Mouse (Mus musculus): ENCODE measurements around the gene Syt17. TPM values are rescaled to one million over a fixed set of nuclear protein-coding genes. Genes with fewer than 3 reads are reported as not detected.

Gene Syt17
- polyA plus RNA-seq (2015; fragmentation: Illumina TruSeq; extraction: RNeasy Lipid Tissue Mini Kit (QIAGEN cat#74804); ENCODE audit: insufficient read depth, low replicate concordance): 0.21 TPM

DNA sequence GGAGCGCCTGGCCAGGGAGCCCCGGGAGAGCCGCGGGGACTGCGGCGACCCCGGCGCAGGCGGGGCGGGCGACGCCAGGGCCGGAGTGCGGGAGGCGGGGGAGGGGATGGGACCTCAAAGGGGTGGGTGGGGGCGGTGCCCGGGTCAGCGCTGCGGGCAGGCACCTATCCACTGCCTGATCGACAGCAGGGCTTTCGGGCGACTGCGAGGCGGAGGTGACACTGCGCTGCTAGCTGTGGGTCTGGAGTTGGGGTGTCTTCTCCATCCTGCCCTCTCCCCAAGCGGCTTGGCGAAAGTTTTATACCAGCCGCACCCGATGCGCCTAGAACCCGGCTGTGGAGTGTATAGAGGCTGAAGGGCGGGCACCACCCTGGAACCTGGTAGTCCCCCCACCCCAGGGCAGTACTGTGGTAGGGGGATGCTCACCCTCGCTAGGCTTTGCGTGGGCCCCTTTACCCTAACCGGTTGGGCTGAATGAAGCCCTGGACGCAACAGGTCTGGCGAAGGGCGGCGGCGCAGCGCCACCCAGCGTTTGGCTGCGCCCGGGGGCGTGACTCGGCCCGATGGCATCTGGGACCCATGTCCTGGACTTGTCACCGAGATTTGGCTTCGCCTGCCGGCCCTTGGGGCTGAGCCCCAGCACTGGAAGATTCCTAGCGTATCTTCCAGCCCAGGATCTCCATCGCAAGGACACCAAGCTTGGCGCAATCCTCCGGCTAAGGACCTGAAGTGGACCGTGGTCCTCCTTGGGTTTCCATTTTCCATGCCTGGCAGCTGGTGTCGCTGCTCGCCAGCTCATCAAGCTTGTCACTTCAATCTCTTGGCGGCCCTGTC, at the start of gene Syt17:
TSS of gene Syt17 (minus strand) at position 89 of the 834 bp plus-strand sequence.

DNA sequence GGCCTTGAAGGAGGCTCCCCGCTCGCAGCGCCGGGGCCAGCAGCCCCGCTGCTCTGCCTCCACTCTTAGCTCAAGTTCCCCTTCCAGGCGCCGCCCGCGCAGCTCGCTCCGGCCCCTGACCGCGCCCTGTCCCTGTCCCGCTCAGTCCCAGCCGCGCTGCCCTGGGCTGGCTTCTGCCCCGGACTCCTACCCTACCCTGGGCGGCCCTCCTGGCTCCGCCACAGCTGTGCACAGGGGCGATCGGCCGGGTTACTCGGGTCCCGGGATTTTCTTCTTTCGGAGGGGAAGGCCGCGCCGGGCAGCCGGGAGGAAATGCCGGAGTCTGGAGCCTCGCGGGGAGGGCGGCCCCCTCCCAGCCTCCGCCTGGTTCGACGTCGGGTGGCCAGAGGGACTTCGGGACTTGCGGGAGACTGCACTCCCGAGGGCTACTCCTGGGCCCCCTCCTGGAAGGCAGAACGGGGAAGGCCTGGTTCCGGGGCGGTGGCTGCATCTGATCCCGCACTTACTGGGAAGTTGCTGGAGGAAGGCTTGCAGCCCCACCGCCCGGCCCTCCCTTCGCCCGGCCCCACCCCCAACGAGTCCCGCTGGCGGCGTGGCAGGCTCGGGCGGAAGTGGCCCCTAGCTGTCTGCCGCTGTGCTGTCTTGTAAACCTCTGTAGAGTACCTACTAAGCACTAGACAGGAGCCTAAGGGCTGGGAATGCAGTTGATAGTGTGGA, 43.6 kb upstream of the Syt17 start, which contains the start of gene Itpripl2:
TSS of gene Itpripl2 (minus strand) at position 545 of the 717 bp plus-strand sequence.

Other genes starting within 250 kb of the Syt17 start
- gene Smg1, start 204.6 kb downstream of the Syt17 start, polyA plus RNA-seq (2015; fragmentation: Illumina TruSeq; extraction: RNeasy Lipid Tissue Mini Kit (QIAGEN cat#74804); ENCODE audit: insufficient read depth, low replicate concordance): 157 TPM
- 20.0 TPM for gene Itpripl2, start 43.8 kb upstream of the Syt17 start, polyA plus RNA-seq (2015; fragmentation: Illumina TruSeq; extraction: RNeasy Lipid Tissue Mini Kit (QIAGEN cat#74804); ENCODE audit: insufficient read depth, low replicate concordance)
- 9.4 TPM for gene Coq7, start 85.1 kb upstream of the Syt17 start, polyA plus RNA-seq (2015; fragmentation: Illumina TruSeq; extraction: RNeasy Lipid Tissue Mini Kit (QIAGEN cat#74804); ENCODE audit: insufficient read depth, low replicate concordance)
- 0.36 TPM for gene Tmc7, start 136.5 kb upstream of the Syt17 start, polyA plus RNA-seq (2015; fragmentation: Illumina TruSeq; extraction: RNeasy Lipid Tissue Mini Kit (QIAGEN cat#74804); ENCODE audit: insufficient read depth, low replicate concordance)
- not detected for gene Tmc5, start 149.1 kb upstream of the Syt17 start, polyA plus RNA-seq (2015; fragmentation: Illumina TruSeq; extraction: RNeasy Lipid Tissue Mini Kit (QIAGEN cat#74804); ENCODE audit: insufficient read depth, low replicate concordance)